Mouse (Mus musculus) embryonic fibroblast, embryonic 13.5 days (primary cell): ENCODE results near the gene Gm26661.

Experiments
- CTCF ChIP-seq: IDR thresholded peaks from 2 replicates; pipeline ENCODE4 v1.5.1; 2011; ENCODE audit warnings: mild to moderate bottlenecking, control low read depth, low read length, moderate library complexity, borderline replicate concordance; ENCODE audit not compliant: insufficient read depth
- POLR2A ChIP-seq: IDR thresholded peaks from 2 replicates; pipeline ENCODE4 v1.6.1; 2011; ENCODE audit warnings: low read depth, mild to moderate bottlenecking, control low read depth, low read length, moderate library complexity

GRCm38 (mm10) chr14:7838564-7839089 is 47.2 kb downstream of the Gm26661 start:
- TF ChIP-seq POLR2A (no peak), CTCF (no peak)
